ENCODE assay signal across 17 mouse cellular contexts in the genomic region with DNA sequence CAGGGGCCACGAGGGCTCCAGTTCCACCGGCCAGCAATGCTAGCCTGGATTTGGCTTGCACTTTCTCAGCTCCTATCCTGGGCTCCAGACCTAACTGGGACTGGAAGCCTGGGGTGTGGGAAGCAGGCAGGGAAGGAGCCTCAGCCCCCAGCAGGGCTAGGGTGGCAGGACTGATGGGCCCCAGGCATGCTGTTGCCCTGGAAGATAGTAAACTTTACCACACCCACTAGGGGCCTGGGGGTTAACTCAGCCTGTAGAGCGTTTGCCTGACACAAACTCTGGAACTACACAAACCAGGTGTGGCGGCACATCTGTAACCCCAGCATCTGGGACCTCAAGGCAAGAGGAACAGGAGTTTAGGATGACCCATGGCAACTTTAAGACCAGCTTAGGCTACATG. TPM values are rescaled to one million over a fixed set of nuclear protein-coding genes. Genes with fewer than 3 reads are reported as not detected.
DNase-seq lines count a peak whose midpoint lies in the region; ATAC-seq and TF ChIP-seq lines count a peak whose summit lies in the region.
"Had no signal": no experiment of that assay in that cellular context is flagged by ENCODE, and none has a peak within 500 bp of the region (broad histone marks: within the 10 kb centered on the region; RNA-seq: fewer than 3 reads in every experiment).

No protein-coding gene starts in this region.

- intact Hi-C loops in gastrocnemius, adult 2 months (cut with DNase I), result no loop called here

- no peak for TF ChIP-seq POLR2A in thymus, adult 2 months (IDR thresholded peaks at IDR 0.05; ENCODE audit: control insufficient read depth, extremely low read depth, insufficient read depth, low read length, poor library complexity)

- no peak overlapping the region for H3K4me3 ChIP-seq in gastrocnemius, adult 2 months
- H3K4me3 ChIP-seq in thymus, adult 2 months (ENCODE audit: control insufficient read depth, insufficient read depth, low read length), result no peak overlapping the region
- H3K4me3 ChIP-seq in limb, embryonic 13.5 days, result no peak overlapping the region
- H3K4me3 ChIP-seq: limb, embryonic 15.5 days had no signal

- no peaks in the 10 kb centered on the region for H3K36me3 ChIP-seq in thymus, adult 2 months (ENCODE audit: control insufficient read depth, insufficient read depth, low read length)
- no peaks in the 10 kb centered on the region for H3K36me3 ChIP-seq in limb, embryonic 13.5 days
- H3K36me3 ChIP-seq: G1E; limb, embryonic 15.5 days had no signal

- DNase-seq in gastrocnemius, adult 2 months, result no peak
- DNase-seq in gastrocnemius, postnatal 10 days, result no peak
- DNase-seq in thymus, adult 2 months, result peak; percentile 6
- DNase-seq in thymus, postnatal 25 days, result no peak
- DNase-seq in left cerebral cortex, adult 9 months (ENCODE audit: low spot score in 2 of 2), result no peak
- DNase-seq in cerebellum, adult 18-20 months, result no peak
- DNase-seq: adrenal gland, postnatal 25 days; cerebellum, adult 8-10 months; embryo, embryonic 11 days; heart, adult 18-20 months; heart, postnatal 36 days; kidney, postnatal 25 days; midbrain, embryonic 14.5 days had no signal

- no peaks in the 10 kb centered on the region for H3K27me3 ChIP-seq in thymus, adult 2 months (ENCODE audit: control insufficient read depth, insufficient read depth, low read length)
- H3K27me3 ChIP-seq in limb, embryonic 13.5 days, result peaks cover 49% of the 10 kb centered on the region

- WGBS in thymus, adult 2 months, result 22% methylated on average over 4 of the region's 4 CpGs
- WGBS in limb, embryonic 13.5 days, result 19% methylated on average over 4 of the region's 4 CpGs

- H3K9ac ChIP-seq in limb, embryonic 13.5 days, result no peak overlapping the region
- H3K9ac ChIP-seq: limb, embryonic 15.5 days had no signal

- H3K4me2 ChIP-seq in limb, embryonic 13.5 days (replicated peaks), result 0 out of 2 replicates have a peak overlapping the region, but pooled peaks have one; percentile 3
- H3K4me2 ChIP-seq: limb, embryonic 15.5 days had no signal

- no peaks in the 10 kb centered on the region for H3K9me3 ChIP-seq in limb, embryonic 13.5 days
- H3K9me3 ChIP-seq: G1E; limb, embryonic 15.5 days had no signal

- TF ChIP-seq CTCF in gastrocnemius, adult 2 months (IDR thresholded peaks at IDR 0.05), result no peak
- no peak for TF ChIP-seq CTCF in thymus, adult 2 months (IDR thresholded peaks at IDR 0.05; ENCODE audit: borderline replicate concordance, control insufficient read depth, extremely low read depth, insufficient read depth, low read length, poor library complexity)

- H3K27ac ChIP-seq in gastrocnemius, adult 2 months, result peak overlapping the region; percentile 40; the same call in 1 of the 2 replicates
- no peak overlapping the region for H3K27ac ChIP-seq in thymus, adult 2 months (ENCODE audit: control insufficient read depth, insufficient read depth, low read length)
- no peak overlapping the region for H3K27ac ChIP-seq in limb, embryonic 13.5 days
- H3K27ac ChIP-seq: limb, embryonic 15.5 days had no signal

- ATAC-seq in limb, embryonic 13.5 days (ENCODE audit: low FRiP score, low read depth), result no peak
- ATAC-seq in megakaryocyte-erythroid progenitor cell, adult 5-6 weeks (replicated peaks; ENCODE audit: low FRiP score, low TSS enrichment, poor library complexity, severe bottlenecking), result peak; percentile 21

- H3K4me1 ChIP-seq in thymus, adult 2 months (replicated peaks; ENCODE audit: control insufficient read depth, insufficient read depth, low read length), result peaks cover 29% of the 10 kb centered on the region
- peaks cover 64% of the 10 kb centered on the region for H3K4me1 ChIP-seq in limb, embryonic 13.5 days

RNA-seq across cellular contexts. Expression of gene Flrt1, which starts 11.6 kb away (rescaled TPM):
- total RNA-seq in gastrocnemius, adult 2 months (2021), result under 1 TPM; 0.53 to 0.54 TPM
- under 1 TPM; 0.61 to 0.99 TPM for total RNA-seq in gastrocnemius, postnatal 10 days (2021)
- polyA plus RNA-seq in thymus, adult 2 months (2012; rRNA removed), result 0.59 and 0.64 TPM in 2 replicates
- 7.7 and 8.1 TPM in 2 replicates for polyA plus RNA-seq in limb, embryonic 13.5 days (2015; fragmentation: Nextera tagmentation; extraction: Ambion mirVana)
- not detected in 2 replicates for total RNA-seq in megakaryocyte-erythroid progenitor cell, adult 5-6 weeks (2014; fragmentation: Nextera tagmentation)
- total RNA-seq in megakaryocyte-erythroid progenitor cell, adult 5-6 weeks (2017), result not detected in 2 replicates
- polyA plus RNA-seq: G1E had no signal
